Mouse (Mus musculus) forebrain, embryonic 10.5 days (tissue): ENCODE measurements around the gene Bahcc1. TPM values are rescaled to one million over a fixed set of nuclear protein-coding genes. Genes with fewer than 3 reads are reported as not detected.

Experiments used
- DNase-seq: peaks from one replicate; pipeline ENCODE4 v3.0.0-alpha.2; 2017; ENCODE audit warnings: low spot score; ENCODE audit errors: extremely low spot score
- H3K27ac ChIP-seq: fragments of 300-500 bp; sonication (generic); 2 replicates; pipeline ENCODE4 v1.5.1; 2016; ENCODE audit warnings: mild to moderate bottlenecking
- H3K27me3 ChIP-seq: fragments of 300-500 bp; sonication (generic); 2 replicates; pipeline ENCODE4 v1.6.1; 2016; ENCODE audit warnings: mild to moderate bottlenecking; ENCODE audit not compliant: poor library complexity, severe bottlenecking
- H3K36me3 ChIP-seq: fragments of 300-500 bp; sonication (generic); replicated peaks from 2 replicates; pipeline ENCODE4 v1.6.1; 2016; ENCODE audit warnings: mild to moderate bottlenecking, moderate library complexity
- H3K4me1 ChIP-seq: fragments of 300-500 bp; sonication (generic); 2 replicates; pipeline ENCODE4 v1.6.1; 2016
- H3K4me3 ChIP-seq: fragments of 300-500 bp; sonication (generic); 2 replicates; pipeline ENCODE4 v1.5.1; 2016; ENCODE audit warnings: mild to moderate bottlenecking, moderate library complexity
- H3K9me3 ChIP-seq: fragments of 300-500 bp; sonication (generic); 2 replicates; pipeline ENCODE4 v1.6.1; 2016; ENCODE audit warnings: mild to moderate bottlenecking, moderate library complexity
- WGBS: fragments of 180-500 bp; shearing (Covaris S2); methylation state at CpG from one replicate; pipeline ENCODE4 v1.1.7; 2016; 5-methylcytosine and 5-hydroxymethylcytosine counted together
- polyA plus RNA-seq: library from polyadenylated mRNA; unstranded; fragments of >200 nt; fragmentation: Nextera tagmentation; extraction: Ambion mirVana; gene quantifications from 2 replicates; pipeline ENCODE4 v1.2.1, GENCODE M21; 2016

Gene Bahcc1
- polyA plus RNA-seq, 1 experiment from 2014 or later, result 16.1 TPM

GRCm38 (mm10) chr11:120235385-120236113 lies 2.8 kb downstream of the Bahcc1 start:
- H3K36me3 ChIP-seq, result peaks cover 17% of the 10 kb centered on the region
- peak overlapping the region; percentile 100 for H3K27ac ChIP-seq
- H3K9me3 ChIP-seq, result no peaks in the 10 kb centered on the region
- under 1% methylated on average over 40 of the region's 40 CpGs for WGBS
- H3K4me1 ChIP-seq, result peaks cover 65% of the 10 kb centered on the region
- H3K4me3 ChIP-seq, result peak overlapping the region; percentile 96
- peaks cover 4% of the 10 kb centered on the region; the same call in 1 of the 2 replicates for H3K27me3 ChIP-seq
- peak; percentile 83 for DNase-seq

- WGBS, result 1% methylated on average over 13 of the region's 13 CpGs
Measured at GRCm38 (mm10) chr11:120236114-120236437, 3.3 kb downstream of the Bahcc1 start.

GRCm38 (mm10) chr11:120236438-120237165 lies 3.9 kb downstream of the Bahcc1 start:
- Histone ChIP-seq H3K27ac (peak overlapping the region; percentile 100), H3K4me1 (peaks cover 69% of the 10 kb centered on the region), H3K36me3 (peaks cover 17% of the 10 kb centered on the region), H3K27me3 (peaks cover 4% of the 10 kb centered on the region; the same call in 1 of the 2 replicates), H3K9me3 (no peaks in the 10 kb centered on the region), H3K4me3 (peak overlapping the region; percentile 96)
- under 1% methylated on average over 95 of the region's 96 CpGs for WGBS
- peak; percentile 79 for DNase-seq

More at GRCm38 (mm10) chr11:120236114-120236437, 3.3 kb downstream of the Bahcc1 start:
- peak overlapping the region; percentile 96 for H3K4me3 ChIP-seq
- peak overlapping the region; percentile 100 for H3K27ac ChIP-seq
- DNase-seq, result no peak
- H3K4me1 ChIP-seq, result peaks cover 67% of the 10 kb centered on the region
- H3K9me3 ChIP-seq, result no peaks in the 10 kb centered on the region
- H3K27me3 ChIP-seq, result peaks cover 4% of the 10 kb centered on the region; the same call in 1 of the 2 replicates
- peaks cover 17% of the 10 kb centered on the region for H3K36me3 ChIP-seq

GRCm38 (mm10) chr11:120237166-120238131 lies 4.7 kb downstream of the Bahcc1 start:
- DNase-seq, result peak; percentile 66
- Histone ChIP-seq H3K4me1 (peaks cover 69% of the 10 kb centered on the region), H3K27me3 (peaks cover 4% of the 10 kb centered on the region; the same call in 1 of the 2 replicates), H3K36me3 (peaks cover 17% of the 10 kb centered on the region), H3K4me3 (peak overlapping the region; percentile 96), H3K9me3 (no peaks in the 10 kb centered on the region), H3K27ac (peak overlapping the region; percentile 100)
- WGBS, result under 1% methylated on average over 89 of the region's 89 CpGs

GRCm38 (mm10) chr11:120238306-120238705 lies 5.6 kb downstream of the Bahcc1 start:
- Histone ChIP-seq H3K4me3 (peak overlapping the region; percentile 96), H3K36me3 (peaks cover 19% of the 10 kb centered on the region), H3K9me3 (no peaks in the 10 kb centered on the region), H3K27ac (peak overlapping the region; percentile 100), H3K27me3 (peaks cover 4% of the 10 kb centered on the region; the same call in 1 of the 2 replicates), H3K4me1 (peaks cover 75% of the 10 kb centered on the region)
- DNase-seq, result no peak
- under 1% methylated on average over 8 of the region's 8 CpGs for WGBS

GRCm38 (mm10) chr11:120238751-120239359 lies 6.1 kb downstream of the Bahcc1 start:
- peaks cover 81% of the 10 kb centered on the region for H3K4me1 ChIP-seq
- no peaks in the 10 kb centered on the region for H3K9me3 ChIP-seq
- peaks cover 24% of the 10 kb centered on the region for H3K36me3 ChIP-seq
- 2% methylated on average over 8 of the region's 8 CpGs for WGBS
- H3K4me3 ChIP-seq, result peak overlapping the region; percentile 96
- peak overlapping the region; percentile 100 for H3K27ac ChIP-seq
- peaks cover 4% of the 10 kb centered on the region; the same call in 1 of the 2 replicates for H3K27me3 ChIP-seq
- peak; percentile 75 for DNase-seq

- Histone ChIP-seq H3K4me3 (peak overlapping the region; percentile 96), H3K4me1 (peaks cover 88% of the 10 kb centered on the region)
Measured at GRCm38 (mm10) chr11:120239581-120239991, 6.8 kb downstream of the Bahcc1 start.

GRCm38 (mm10) chr11:120240206-120240605 lies 7.5 kb downstream of the Bahcc1 start:
- Histone ChIP-seq H3K27ac (peak overlapping the region; percentile 100), H3K4me3 (peak overlapping the region; percentile 96), H3K36me3 (peaks cover 37% of the 10 kb centered on the region), H3K9me3 (no peaks in the 10 kb centered on the region), H3K27me3 (peaks cover 4% of the 10 kb centered on the region; the same call in 1 of the 2 replicates), H3K4me1 (peaks cover 94% of the 10 kb centered on the region)
- DNase-seq, result peak; percentile 90
- WGBS, result 0% methylated on average over 10 of the region's 10 CpGs

More at GRCm38 (mm10) chr11:120239581-120239991, 6.8 kb downstream of the Bahcc1 start:
- peaks cover 4% of the 10 kb centered on the region; the same call in 1 of the 2 replicates for H3K27me3 ChIP-seq
- peak overlapping the region; percentile 100 for H3K27ac ChIP-seq
- H3K9me3 ChIP-seq, result no peaks in the 10 kb centered on the region
- 1% methylated on average over 11 of the region's 11 CpGs for WGBS
- H3K36me3 ChIP-seq, result peaks cover 32% of the 10 kb centered on the region
- DNase-seq, result peak; percentile 70

- Histone ChIP-seq H3K4me1 (peaks cover 97% of the 10 kb centered on the region), H3K9me3 (no peaks in the 10 kb centered on the region), H3K36me3 (peaks cover 44% of the 10 kb centered on the region), H3K27me3 (peaks cover 4% of the 10 kb centered on the region; the same call in 1 of the 2 replicates), H3K27ac (peak overlapping the region; percentile 100), H3K4me3 (peak overlapping the region; percentile 96)
- WGBS, result 17% methylated on average over 29 of the region's 29 CpGs
- DNase-seq, result peak; percentile 65
Measured at GRCm38 (mm10) chr11:120240941-120241890, 8.5 kb downstream of the Bahcc1 start.

GRCm38 (mm10) chr11:120241981-120242725 lies 9.4 kb downstream of the Bahcc1 start:
- H3K4me1 ChIP-seq, result peaks cover 97% of the 10 kb centered on the region
- no peaks in the 10 kb centered on the region for H3K9me3 ChIP-seq
- WGBS, result 51% methylated on average over 6 of the region's 6 CpGs
- no peaks in the 10 kb centered on the region for H3K27me3 ChIP-seq
- peak overlapping the region; percentile 96 for H3K4me3 ChIP-seq
- no peak for DNase-seq
- H3K36me3 ChIP-seq, result peaks cover 41% of the 10 kb centered on the region
- H3K27ac ChIP-seq, result peak overlapping the region; percentile 100
